Mouse (Mus musculus): Measurements from ENCODE around the gene Ppcs.

The Ppcs gene

DNA sequence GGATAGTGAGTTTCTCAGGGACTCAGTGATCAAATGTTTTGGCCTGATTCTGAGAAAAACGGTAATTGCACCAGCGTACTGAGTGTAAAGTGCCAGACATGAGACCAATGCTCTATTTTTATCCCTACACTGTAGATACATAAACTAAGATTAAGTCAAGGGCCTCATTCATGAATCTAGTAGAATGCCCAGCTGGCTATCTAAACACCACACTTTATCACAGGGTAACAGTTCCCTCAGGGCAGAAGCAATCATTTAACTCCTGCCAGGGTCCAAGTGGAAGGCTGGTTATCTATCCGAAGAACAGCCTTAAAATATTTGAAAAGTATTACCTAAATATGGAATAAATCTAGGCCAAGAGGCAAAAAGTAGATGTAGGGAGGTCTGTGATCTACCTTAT, 4.3 kb downstream of the Ppcs start:
- DNase-seq (ENCODE audit: low spot score in 2 of 2): no peak

DNA sequence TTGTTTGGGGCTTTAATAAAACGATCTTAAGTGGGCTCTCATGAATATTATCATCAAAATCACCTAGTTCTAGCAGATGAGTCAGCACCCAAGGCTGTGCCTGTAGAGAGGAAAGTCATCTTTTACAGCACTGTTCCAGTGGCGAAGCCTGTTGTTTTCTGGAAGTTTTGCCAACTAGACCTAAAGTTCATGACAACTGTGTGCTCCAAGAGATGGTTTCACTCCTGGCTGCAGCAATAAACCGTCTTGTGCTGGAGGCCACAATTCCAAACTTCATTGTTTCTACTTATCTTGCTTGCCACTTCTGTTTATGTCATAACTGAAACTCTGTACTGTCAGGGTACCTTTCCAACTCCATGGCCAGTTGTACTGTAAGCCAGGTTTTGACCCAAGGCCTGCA, 5.0 kb downstream of the Ppcs start:
- no peak for DNase-seq (ENCODE audit: low spot score in 2 of 2)

DNA sequence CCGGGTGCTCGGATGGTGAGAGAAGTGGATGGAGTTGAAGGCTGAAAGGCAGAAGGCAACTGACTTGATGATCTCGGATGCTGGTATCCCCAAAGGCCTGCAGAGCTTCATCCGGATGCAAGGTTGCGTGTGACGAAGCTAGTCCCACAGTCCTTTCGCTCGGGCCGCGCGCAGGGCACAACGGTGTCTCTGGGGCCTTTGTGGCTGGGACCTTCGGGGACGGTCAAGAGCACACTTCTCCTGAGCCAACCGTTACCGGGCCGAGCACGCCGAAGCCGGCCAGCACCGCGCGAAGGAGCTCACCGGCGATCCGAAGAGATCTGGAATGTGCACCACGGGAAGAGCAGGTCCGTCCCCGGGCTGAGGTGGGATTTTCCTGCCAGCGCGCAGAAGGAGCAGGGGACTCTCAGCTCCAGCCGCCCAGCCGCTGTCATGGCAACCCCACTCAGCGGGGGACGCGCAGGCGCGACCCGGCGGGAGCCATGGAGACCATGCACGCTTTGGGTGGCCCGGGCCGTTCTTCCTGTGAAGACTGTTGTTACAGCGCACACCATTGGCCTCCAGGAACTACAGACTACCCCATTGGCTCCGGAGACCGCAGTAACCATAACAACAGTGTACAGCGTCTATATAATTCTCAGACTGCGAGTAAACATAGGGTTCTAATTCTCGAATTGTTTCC, 7.0 kb downstream of the Ppcs start, which contains the start of gene Ccdc30:
Ccdc30 (minus strand) TSS at position 450 of the 682 bp plus-strand sequence.
- peak; percentile 82 to 89 for DNase-seq (ENCODE audit: low spot score in 2 of 2)

DNA sequence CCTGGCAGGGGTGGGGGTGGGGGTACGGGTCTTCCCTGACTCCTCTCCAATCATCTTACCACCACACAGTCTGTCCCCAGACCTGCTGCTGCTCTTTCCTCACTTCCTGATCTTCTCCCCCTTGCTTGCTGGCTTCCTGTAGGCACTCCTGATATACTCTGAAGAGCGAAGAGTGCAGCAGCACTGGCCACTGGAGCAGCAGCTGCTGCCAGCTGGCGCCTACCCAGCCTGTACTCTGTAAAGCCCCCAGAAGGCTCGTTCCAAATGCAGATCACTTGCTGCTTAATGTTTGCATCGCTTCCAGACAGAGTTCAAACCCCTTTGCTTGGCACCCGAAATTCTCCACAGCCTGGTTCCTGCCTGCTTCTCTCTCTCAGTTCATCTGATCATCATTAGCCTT, 9.4 kb downstream of the Ppcs start:
- DNase-seq (ENCODE audit: low spot score in 2 of 2): no peak

DNA sequence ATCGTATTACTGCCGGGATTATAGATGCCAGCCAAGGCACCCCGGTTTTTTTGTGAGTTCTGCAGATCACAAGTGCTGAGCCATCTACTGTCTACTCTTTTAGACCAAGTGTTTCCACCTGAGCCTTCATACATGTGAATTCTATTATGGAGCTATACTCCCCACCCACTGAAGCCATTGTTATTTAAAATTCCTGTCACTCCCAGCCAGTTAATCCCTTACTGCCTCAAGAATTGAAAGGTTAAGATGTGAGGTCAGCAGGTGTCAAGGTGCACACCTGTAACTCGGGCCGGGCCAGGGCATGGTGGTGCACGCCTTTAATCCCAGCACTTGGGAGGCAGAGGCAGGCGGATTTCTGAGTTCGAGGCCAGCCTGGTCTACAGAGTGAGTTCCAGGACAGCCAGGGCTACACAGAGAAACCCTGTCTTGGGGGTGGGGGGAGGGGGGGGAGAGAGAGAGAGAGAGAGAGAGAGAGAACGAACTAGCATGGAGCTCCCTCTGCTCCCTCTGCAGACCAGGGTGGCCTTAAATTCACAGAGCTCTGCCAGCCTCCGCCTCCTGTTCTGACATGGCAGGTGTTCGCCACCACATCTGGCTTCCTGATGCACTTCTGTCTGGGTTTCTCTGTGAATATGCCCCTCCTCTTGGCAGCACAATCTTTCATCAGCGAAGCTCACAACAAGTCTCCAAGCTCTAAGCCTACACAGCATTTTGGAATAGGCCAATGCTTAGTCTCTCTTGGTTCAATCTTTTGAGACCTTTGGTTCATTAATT, 10.2 kb downstream of the Ppcs start:
- no peak for DNase-seq (ENCODE audit: low spot score in 2 of 2)

DNA sequence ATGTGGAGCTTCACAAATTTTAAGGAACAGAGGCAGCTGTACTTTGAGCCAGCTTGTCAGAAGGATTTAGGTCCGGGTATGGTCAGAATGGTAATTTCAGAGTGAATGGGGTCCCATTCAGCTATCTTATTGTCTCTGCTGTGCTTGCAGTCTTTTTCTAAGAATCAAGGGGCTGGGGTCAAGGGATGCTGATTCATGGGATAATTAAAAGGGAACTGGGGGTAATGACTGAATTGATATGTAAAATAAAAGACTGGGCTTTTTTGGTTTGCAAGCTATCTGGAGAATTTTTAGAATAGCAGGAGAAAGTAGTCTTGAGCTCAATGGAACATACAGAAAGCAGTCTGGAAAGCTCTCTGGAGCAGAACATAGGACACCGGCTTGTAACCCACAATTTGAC, 18.8 kb downstream of the Ppcs start:
- DNase-seq (ENCODE audit: low spot score in 2 of 2): no peak

DNA sequence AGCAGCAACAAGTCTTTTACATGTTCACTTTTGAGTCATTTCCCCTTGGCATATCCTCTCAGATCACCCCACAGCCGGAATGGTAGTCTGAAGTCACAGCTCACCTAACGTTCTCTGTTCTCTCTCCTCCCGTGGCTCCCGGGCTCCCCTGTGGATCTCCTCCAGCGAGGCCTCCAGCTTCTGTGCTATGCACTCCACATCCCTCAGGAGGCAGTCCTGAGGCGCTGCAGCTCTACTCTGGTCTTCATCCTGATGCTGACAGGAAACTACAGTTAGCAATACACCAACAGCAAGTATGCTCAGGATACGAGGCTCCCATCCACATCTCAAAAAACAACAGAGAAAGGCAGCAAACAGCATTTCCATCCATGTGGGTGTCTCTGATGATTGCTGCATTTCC, 21.3 kb downstream of the Ppcs start:
- no peak for DNase-seq (ENCODE audit: low spot score in 2 of 2)

DNA sequence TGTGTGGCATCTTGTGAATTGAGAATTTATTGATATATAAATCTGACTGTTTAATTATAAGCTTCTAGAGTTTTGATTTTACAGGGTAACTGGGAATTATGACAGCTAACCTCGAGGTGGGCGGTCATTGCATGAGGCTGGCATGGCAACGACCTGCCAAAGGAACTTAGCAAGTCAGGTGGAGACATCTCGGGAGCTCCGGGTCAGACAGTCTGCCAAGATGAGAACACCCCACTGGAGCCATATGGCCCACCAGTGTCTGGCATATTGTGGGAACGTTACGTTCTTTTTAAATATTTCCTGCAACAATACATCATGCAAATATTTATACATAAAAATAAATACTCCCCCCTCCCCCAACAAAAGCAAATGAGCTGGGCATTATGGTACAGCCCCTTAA, 23.5 kb downstream of the Ppcs start:
- DNase-seq (ENCODE audit: low spot score in 2 of 2): no peak

DNA sequence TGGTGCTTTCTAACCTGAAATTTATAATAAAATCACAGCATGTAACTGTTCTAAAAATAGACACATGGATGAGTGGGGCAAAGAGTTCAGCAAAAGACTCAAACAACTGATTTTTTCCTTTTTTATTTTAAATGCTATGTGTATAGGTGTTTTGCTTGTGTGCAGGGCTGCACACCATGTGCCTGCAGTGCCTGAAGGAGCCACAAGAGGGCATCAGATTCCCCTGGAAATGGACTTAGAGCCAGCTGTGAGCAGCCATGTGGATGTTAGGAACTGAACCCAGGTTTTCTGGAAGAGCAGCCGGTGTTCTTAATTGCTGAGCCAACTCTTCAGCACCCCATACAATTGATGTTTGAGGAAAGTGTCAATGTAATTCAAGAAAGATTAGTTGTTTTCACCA, 31.9 kb downstream of the Ppcs start:
- DNase-seq (ENCODE audit: low spot score in 2 of 2): no peak

DNA sequence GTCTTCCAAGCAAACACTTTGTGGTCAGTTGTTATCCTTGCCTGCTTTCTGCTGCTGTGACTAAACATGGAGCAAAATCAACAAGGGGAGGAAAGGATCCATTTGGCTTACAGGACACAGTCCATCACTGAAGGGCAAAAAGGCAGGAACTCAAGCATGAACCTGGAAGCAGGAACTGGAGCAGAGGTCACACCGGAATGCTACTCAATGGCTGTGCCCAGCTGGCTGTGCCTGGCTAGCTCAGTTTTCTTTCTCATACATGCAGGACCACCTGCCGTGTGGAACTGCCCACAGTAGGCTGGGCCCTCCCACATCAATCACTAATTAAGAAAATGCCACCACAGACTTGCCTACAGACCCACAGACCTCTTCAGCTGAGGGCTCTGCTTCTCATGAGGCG, 33.0 kb downstream of the Ppcs start:
- no peak for DNase-seq (ENCODE audit: low spot score in 2 of 2)

DNA sequence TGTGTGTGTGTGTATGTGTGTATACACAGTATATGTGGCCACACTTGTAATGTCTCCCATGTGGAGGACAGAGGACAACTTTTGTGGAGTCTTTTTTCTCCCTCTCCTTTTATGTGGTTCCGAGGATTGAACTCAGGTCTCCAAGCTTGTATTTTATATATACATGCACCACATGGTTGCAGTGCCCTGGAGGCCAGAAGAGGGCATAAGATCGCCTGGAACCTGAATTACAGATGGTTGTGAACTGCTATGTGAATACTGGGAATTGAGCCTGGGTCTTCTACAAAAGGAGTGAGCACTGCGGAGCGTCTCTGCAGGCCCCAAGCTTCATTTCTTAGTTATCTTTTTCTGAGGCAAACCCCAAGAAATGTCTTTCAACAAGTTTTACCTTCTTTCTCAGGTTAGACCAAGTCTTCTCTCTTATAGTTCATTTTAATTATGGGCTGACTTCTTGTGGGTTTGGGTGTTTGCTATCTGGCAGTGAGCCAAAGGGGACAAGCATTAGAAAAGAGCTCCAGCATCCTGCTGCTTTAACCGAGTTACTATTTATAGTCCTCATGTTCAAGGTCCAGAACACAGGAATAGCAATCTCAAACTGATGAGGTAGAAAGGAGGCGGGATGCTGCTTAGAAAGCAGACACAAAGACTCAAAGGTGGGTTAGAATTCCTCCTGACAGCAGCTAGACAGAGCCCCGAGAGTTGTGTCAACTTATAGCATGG, 40.6 kb downstream of the Ppcs start:
- no peak for DNase-seq (ENCODE audit: low spot score in 2 of 2)

DNA sequence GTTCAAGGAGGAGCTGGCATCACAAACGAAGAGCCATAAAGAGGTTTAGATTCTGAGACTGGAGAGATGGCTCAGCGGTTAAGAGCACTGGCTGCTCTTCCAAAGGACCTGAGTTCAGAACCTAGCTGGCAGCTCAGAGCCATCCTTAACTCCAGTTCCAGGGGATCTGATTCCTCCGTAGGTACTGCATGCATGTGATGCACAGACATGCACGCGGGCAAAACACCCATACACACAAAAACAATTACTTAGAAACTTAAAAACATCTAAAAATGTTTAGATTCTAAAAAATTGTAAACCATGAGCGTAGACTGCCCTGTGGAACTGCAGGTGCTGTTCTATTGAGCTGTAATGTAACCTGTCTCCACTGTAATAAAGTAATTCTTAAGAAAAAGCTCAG, 52.8 kb downstream of the Ppcs start:
- DNase-seq (ENCODE audit: low spot score in 2 of 2): no peak
